Mouse (Mus musculus): Measurements from ENCODE around the gene Fars2. TPM values are rescaled to one million over a fixed set of nuclear protein-coding genes. Genes with fewer than 3 reads are reported as not detected.
"Not testable (repeated sequence)": the region's sequence is repeated elsewhere in the genome, so short reads cannot be mapped to it uniquely, and the experiment has no call there.

Fars2 gene
- polyA plus RNA-seq, 1 experiment from 2014 or later: 32.2 TPM

- H3K27ac ChIP-seq (ENCODE audit: low read length); H3K9me3 ChIP-seq (ENCODE audit: control insufficient read depth, low read length); H3K4me3 ChIP-seq (replicated peaks; ENCODE audit: low read length); H3K27me3 ChIP-seq (replicated peaks; ENCODE audit: control insufficient read depth, insufficient read depth, low read length); ATAC-seq; H3K4me2 ChIP-seq (ENCODE audit: low read length); H3K4me1 ChIP-seq (replicated peaks; ENCODE audit: control insufficient read depth, insufficient read depth, low read length); H3K36me3 ChIP-seq (ENCODE audit: control insufficient read depth, insufficient read depth); H3K9ac ChIP-seq (replicated peaks; ENCODE audit: low read depth, low read length): not testable (repeated sequence)
- WGBS: 95% methylated on average over 3 of the region's 3 CpGs
Observed at GRCm38 (mm10) chr13:36466076-36466475, 348.9 kb downstream of the Fars2 start.

GRCm38 (mm10) chr13:36466515-36466921, 349.3 kb downstream of the Fars2 start:
- no peak overlapping the region for H3K4me2 ChIP-seq (ENCODE audit: low read length)
- H3K4me1 ChIP-seq (replicated peaks; ENCODE audit: control insufficient read depth, insufficient read depth, low read length): peaks cover 7% of the 10 kb centered on the region
- no peaks in the 10 kb centered on the region for H3K36me3 ChIP-seq (ENCODE audit: control insufficient read depth, insufficient read depth)
- H3K4me3 ChIP-seq (replicated peaks; ENCODE audit: low read length): no peak overlapping the region
- H3K27ac ChIP-seq (ENCODE audit: low read length): no peak overlapping the region
- no peak for ATAC-seq
- no peaks in the 10 kb centered on the region for H3K27me3 ChIP-seq (replicated peaks; ENCODE audit: control insufficient read depth, insufficient read depth, low read length)
- no peak overlapping the region for H3K9ac ChIP-seq (replicated peaks; ENCODE audit: low read depth, low read length)
- H3K9me3 ChIP-seq (ENCODE audit: control insufficient read depth, low read length): no peaks in the 10 kb centered on the region
- WGBS: 90% methylated on average over 5 of the region's 5 CpGs

DNA sequence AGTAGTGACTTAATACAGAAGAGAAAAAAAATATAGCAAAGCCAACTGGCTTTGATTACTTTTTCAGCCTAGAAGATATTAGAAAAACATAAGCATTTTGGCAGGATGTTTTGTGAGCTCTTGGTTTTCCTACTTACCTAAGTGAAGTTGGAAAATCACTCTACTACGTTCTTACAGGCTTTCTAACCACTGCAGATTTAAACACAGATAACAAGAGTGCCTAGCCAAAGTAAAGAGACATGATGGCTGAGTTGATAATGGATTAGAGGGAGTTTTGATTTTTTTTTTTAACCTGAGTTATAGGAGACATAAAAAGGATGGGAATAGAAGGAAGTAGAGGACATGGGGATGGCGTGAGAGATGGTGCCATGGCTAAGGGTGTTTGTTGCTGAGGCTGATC, 350.6 kb downstream of the Fars2 start:
- H3K4me3 ChIP-seq (replicated peaks; ENCODE audit: low read length): no peak overlapping the region
- H3K4me1 ChIP-seq (replicated peaks; ENCODE audit: control insufficient read depth, insufficient read depth, low read length): peaks cover 7% of the 10 kb centered on the region
- H3K36me3 ChIP-seq (ENCODE audit: control insufficient read depth, insufficient read depth): no peaks in the 10 kb centered on the region
- H3K27me3 ChIP-seq (replicated peaks; ENCODE audit: control insufficient read depth, insufficient read depth, low read length): no peaks in the 10 kb centered on the region
- no peak for ATAC-seq
- no peak overlapping the region for H3K4me2 ChIP-seq (ENCODE audit: low read length)
- H3K27ac ChIP-seq (ENCODE audit: low read length): no peak overlapping the region
- 86% methylated on average over 2 of the region's 2 CpGs for WGBS
- H3K9me3 ChIP-seq (ENCODE audit: control insufficient read depth, low read length): no peaks in the 10 kb centered on the region
- H3K9ac ChIP-seq (replicated peaks; ENCODE audit: low read depth, low read length): no peak overlapping the region

DNA sequence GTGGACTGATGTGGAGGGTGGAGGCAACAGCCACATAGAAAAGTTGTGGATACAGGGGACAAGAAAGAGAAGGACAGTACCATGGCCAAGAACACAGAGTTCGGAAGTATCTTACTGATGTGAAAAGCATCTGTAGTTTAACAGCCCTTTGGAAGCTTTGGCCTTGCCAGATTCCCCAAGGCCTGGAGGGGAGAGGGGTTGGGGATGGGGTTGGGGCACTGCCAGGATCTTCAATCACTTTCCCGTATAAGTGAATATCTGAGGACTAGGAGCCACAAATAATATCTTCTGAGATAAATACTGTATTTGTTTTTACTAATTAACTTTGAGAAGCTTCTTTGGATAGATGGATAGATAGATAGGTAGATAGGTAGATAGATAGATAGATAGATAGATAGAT, 351.8 kb downstream of the Fars2 start:
- H3K36me3 ChIP-seq (ENCODE audit: control insufficient read depth, insufficient read depth): no peaks in the 10 kb centered on the region
- H3K9ac ChIP-seq (replicated peaks; ENCODE audit: low read depth, low read length): no peak overlapping the region
- 0 out of 2 replicates have a peak, but pooled peaks have one; percentile 31 for ATAC-seq
- 56% methylated on average over 2 of the region's 2 CpGs for WGBS
- H3K4me3 ChIP-seq (replicated peaks; ENCODE audit: low read length): no peak overlapping the region
- H3K9me3 ChIP-seq (ENCODE audit: control insufficient read depth, low read length): no peaks in the 10 kb centered on the region
- no peaks in the 10 kb centered on the region for H3K27me3 ChIP-seq (replicated peaks; ENCODE audit: control insufficient read depth, insufficient read depth, low read length)
- peaks cover 7% of the 10 kb centered on the region for H3K4me1 ChIP-seq (replicated peaks; ENCODE audit: control insufficient read depth, insufficient read depth, low read length)
- no peak overlapping the region for H3K4me2 ChIP-seq (ENCODE audit: low read length)
- 0 out of 2 replicates have a peak overlapping the region, but pooled peaks have one; percentile 3 for H3K27ac ChIP-seq (ENCODE audit: low read length)

- no peak overlapping the region for H3K4me2 ChIP-seq (ENCODE audit: low read length)
- no peak overlapping the region for H3K9ac ChIP-seq (replicated peaks; ENCODE audit: low read depth, low read length)
- 31% methylated on average over 2 of the region's 2 CpGs for WGBS
Observed at GRCm38 (mm10) chr13:36469412-36470125, 352.4 kb downstream of the Fars2 start.

DNA sequence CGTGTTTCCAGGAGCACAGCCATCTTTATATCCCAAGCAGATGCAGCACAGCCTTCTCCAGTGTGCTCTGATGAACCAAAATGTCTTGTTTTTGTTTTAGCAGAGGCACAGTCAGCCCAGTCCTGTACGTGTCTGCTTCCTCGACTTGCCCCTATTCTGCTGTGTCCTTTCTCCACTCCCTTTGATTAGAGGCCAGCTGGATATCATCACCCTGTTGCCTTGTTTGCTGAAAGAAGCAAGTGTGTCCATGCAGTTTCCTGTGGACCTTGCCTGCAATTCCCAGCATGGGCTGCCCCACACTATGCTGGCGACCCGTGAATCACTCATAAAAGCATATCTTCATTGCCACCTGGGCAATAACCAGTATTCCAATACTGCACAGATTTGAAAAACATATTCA, 360.4 kb downstream of the Fars2 start:
- Histone ChIP-seq H3K9ac (replicated peaks; ENCODE audit: low read depth, low read length) (no peak overlapping the region), H3K9me3 (ENCODE audit: control insufficient read depth, low read length) (no peaks in the 10 kb centered on the region), H3K36me3 (ENCODE audit: control insufficient read depth, insufficient read depth) (no peaks in the 10 kb centered on the region), H3K4me3 (replicated peaks; ENCODE audit: low read length) (no peak overlapping the region), H3K27me3 (replicated peaks; ENCODE audit: control insufficient read depth, insufficient read depth, low read length) (no peaks in the 10 kb centered on the region), H3K27ac (ENCODE audit: low read length) (no peak overlapping the region), H3K4me1 (replicated peaks; ENCODE audit: control insufficient read depth, insufficient read depth, low read length) (no peaks in the 10 kb centered on the region), H3K4me2 (ENCODE audit: low read length) (no peak overlapping the region)
- WGBS: 81% methylated on average over 5 of the region's 5 CpGs
- no peak for ATAC-seq

More at GRCm38 (mm10) chr13:36469412-36470125, 352.4 kb downstream of the Fars2 start:
- no peaks in the 10 kb centered on the region for H3K27me3 ChIP-seq (replicated peaks; ENCODE audit: control insufficient read depth, insufficient read depth, low read length)
- ATAC-seq: peak; percentile 74
- no peaks in the 10 kb centered on the region for H3K9me3 ChIP-seq (ENCODE audit: control insufficient read depth, low read length)
- peak overlapping the region; percentile 76 for H3K27ac ChIP-seq (ENCODE audit: low read length)
- peaks cover 7% of the 10 kb centered on the region for H3K4me1 ChIP-seq (replicated peaks; ENCODE audit: control insufficient read depth, insufficient read depth, low read length)
- H3K4me3 ChIP-seq (replicated peaks; ENCODE audit: low read length): no peak overlapping the region
- H3K36me3 ChIP-seq (ENCODE audit: control insufficient read depth, insufficient read depth): no peaks in the 10 kb centered on the region

DNA sequence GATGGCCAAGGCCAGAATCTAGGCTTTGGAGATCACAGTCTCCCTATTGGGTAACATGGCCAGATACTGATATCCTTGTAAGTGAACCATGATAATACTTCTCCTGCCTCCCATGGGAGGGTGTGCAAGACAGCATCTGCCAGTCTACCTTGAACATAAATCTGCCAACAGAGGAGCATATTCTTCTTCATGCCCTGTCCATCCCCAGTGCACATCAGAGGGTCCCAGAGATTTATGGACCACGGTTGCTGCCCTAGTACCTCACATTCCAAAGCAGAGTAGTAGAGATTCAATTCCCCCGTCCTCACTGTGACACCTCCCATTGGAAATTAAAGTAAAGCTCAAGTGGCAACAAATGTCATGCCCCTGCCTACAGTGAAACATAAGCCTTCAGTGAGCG, 361.0 kb downstream of the Fars2 start:
- no peak for ATAC-seq
- H3K4me1 ChIP-seq (replicated peaks; ENCODE audit: control insufficient read depth, insufficient read depth, low read length): no peaks in the 10 kb centered on the region
- no peak overlapping the region for H3K4me2 ChIP-seq (ENCODE audit: low read length)
- no peaks in the 10 kb centered on the region for H3K9me3 ChIP-seq (ENCODE audit: control insufficient read depth, low read length)
- H3K27ac ChIP-seq (ENCODE audit: low read length): no peak overlapping the region
- H3K27me3 ChIP-seq (replicated peaks; ENCODE audit: control insufficient read depth, insufficient read depth, low read length): no peaks in the 10 kb centered on the region
- H3K4me3 ChIP-seq (replicated peaks; ENCODE audit: low read length): no peak overlapping the region
- H3K9ac ChIP-seq (replicated peaks; ENCODE audit: low read depth, low read length): no peak overlapping the region
- H3K36me3 ChIP-seq (ENCODE audit: control insufficient read depth, insufficient read depth): no peaks in the 10 kb centered on the region
- 80% methylated on average over 3 of the region's 3 CpGs for WGBS

DNA sequence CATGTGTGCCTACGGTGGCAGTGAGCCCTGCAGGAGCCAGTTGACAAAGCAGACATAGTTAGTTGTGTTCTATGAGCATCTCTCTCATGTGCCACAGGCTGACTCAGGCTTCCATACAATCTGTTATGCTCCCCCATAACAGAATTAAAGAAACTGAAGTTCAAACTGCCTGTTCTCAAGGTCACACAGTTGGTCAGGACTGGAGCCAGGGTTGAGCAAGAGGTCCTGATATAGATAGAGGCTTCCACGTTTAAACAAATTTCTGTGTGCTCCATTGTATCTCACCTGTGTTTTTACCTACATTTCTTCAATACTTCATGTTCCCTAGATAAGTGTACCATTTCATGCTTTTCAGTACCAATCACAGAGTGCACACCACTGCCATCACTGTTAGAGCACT, 362.9 kb downstream of the Fars2 start:
- Histone ChIP-seq H3K4me1 (replicated peaks; ENCODE audit: control insufficient read depth, insufficient read depth, low read length) (no peaks in the 10 kb centered on the region), H3K9me3 (ENCODE audit: control insufficient read depth, low read length) (no peaks in the 10 kb centered on the region), H3K4me3 (replicated peaks; ENCODE audit: low read length) (no peak overlapping the region), H3K36me3 (ENCODE audit: control insufficient read depth, insufficient read depth) (no peaks in the 10 kb centered on the region), H3K4me2 (ENCODE audit: low read length) (no peak overlapping the region), H3K9ac (replicated peaks; ENCODE audit: low read depth, low read length) (no peak overlapping the region), H3K27me3 (replicated peaks; ENCODE audit: control insufficient read depth, insufficient read depth, low read length) (no peaks in the 10 kb centered on the region), H3K27ac (ENCODE audit: low read length) (no peak overlapping the region)
- WGBS: 98% methylated on average over 2 of the region's 2 CpGs
- no peak for ATAC-seq

DNA sequence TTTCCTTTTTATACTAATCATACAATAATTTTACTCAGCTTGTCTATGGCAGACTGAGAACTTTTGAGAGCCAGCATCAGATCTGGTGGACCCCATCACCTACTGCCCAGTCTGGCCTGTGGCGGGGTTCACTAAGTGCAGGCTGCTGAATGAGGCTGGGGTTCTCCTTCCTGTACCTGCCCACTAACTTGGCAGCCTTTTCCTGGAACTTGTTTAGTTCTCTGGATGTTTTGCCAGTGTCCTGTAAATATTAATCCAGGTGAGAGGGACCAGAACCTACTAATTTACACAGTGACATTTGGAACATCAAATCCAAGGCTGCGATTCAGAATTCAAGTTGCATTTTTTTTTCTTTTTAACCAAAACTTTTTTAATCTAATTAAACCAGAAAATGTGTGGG, 367.2 kb downstream of the Fars2 start:
- Histone ChIP-seq H3K4me1 (replicated peaks; ENCODE audit: control insufficient read depth, insufficient read depth, low read length) (no peaks in the 10 kb centered on the region), H3K27ac (ENCODE audit: low read length) (no peak overlapping the region), H3K4me2 (ENCODE audit: low read length) (no peak overlapping the region), H3K27me3 (replicated peaks; ENCODE audit: control insufficient read depth, insufficient read depth, low read length) (no peaks in the 10 kb centered on the region), H3K9ac (replicated peaks; ENCODE audit: low read depth, low read length) (no peak overlapping the region), H3K4me3 (replicated peaks; ENCODE audit: low read length) (no peak overlapping the region), H3K36me3 (ENCODE audit: control insufficient read depth, insufficient read depth) (no peaks in the 10 kb centered on the region), H3K9me3 (ENCODE audit: control insufficient read depth, low read length) (no peaks in the 10 kb centered on the region)
- 99% methylated on average over 2 of the region's 2 CpGs for WGBS
- ATAC-seq: no peak

DNA sequence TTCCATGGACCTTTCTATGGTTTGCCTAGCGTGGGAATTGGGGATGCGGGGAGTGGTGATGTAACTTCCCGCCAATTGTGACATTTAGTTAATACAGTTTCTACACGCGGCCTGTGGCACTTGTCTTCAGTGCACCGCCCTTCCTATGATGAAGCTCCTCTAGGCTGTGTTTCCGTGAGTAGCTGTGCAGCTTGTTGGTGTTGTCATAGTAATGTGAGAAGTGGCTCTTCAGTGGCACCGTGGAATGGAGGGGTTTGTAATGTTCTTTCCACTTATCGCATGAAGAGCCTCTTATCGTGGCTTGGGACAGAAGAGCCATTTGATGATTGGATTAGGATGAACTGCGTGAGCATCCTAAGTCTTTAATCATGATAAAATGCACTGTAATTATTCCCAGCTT, 369.5 kb downstream of the Fars2 start:
- Histone ChIP-seq H3K27me3 (replicated peaks; ENCODE audit: control insufficient read depth, insufficient read depth, low read length) (no peaks in the 10 kb centered on the region), H3K9me3 (ENCODE audit: control insufficient read depth, low read length) (no peaks in the 10 kb centered on the region), H3K36me3 (ENCODE audit: control insufficient read depth, insufficient read depth) (no peaks in the 10 kb centered on the region), H3K4me3 (replicated peaks; ENCODE audit: low read length) (no peak overlapping the region), H3K9ac (replicated peaks; ENCODE audit: low read depth, low read length) (no peak overlapping the region), H3K27ac (ENCODE audit: low read length) (no peak overlapping the region), H3K4me2 (ENCODE audit: low read length) (no peak overlapping the region), H3K4me1 (replicated peaks; ENCODE audit: control insufficient read depth, insufficient read depth, low read length) (peaks cover 4% of the 10 kb centered on the region; the same call in 1 of the 2 replicates)
- ATAC-seq: no peak
- WGBS: 86% methylated on average over 11 of the region's 11 CpGs

Data from forebrain, embryonic 16.5 days (tissue).